Mouse (Mus musculus) embryonic facial prominence, embryonic 11.5 days (tissue): ENCODE data around the gene 4930539E08Rik. TPM values are rescaled to one million over a fixed set of nuclear protein-coding genes. Genes with fewer than 3 reads are reported as not detected.

Experiments
- ATAC-seq: fragments of 200-750 bp; cut with Nextera tagmentation; replicated peaks from 2 replicates; pipeline ENCODE4 v1.8.0; 2017; ENCODE audit warnings: low read depth; ENCODE audit not compliant: insufficient number of reproducible peaks, low FRiP score, low TSS enrichment
- DNase-seq: peaks from one replicate; pipeline ENCODE4 v3.0.0-alpha.2; 2015; ENCODE audit warnings: low spot score
- H3K27ac ChIP-seq: fragments of 300-500 bp; sonication (generic); replicated peaks from 2 replicates; pipeline ENCODE4 v1.5.1; 2014; ENCODE audit warnings: mild to moderate bottlenecking, low read depth, low read length, control low read depth
- H3K27me3 ChIP-seq: fragments of 300-500 bp; sonication (generic); 2 replicates; pipeline ENCODE4 v1.6.1; 2014; ENCODE audit warnings: mild to moderate bottlenecking, low read length, moderate library complexity, mixed read lengths; ENCODE audit not compliant: control insufficient read depth, insufficient read depth
- H3K36me3 ChIP-seq: fragments of 300-500 bp; sonication (generic); replicated peaks from 2 replicates; pipeline ENCODE4 v1.6.1; 2014; ENCODE audit warnings: low read depth, mild to moderate bottlenecking, low read length, moderate library complexity, mixed read lengths; ENCODE audit not compliant: control insufficient read depth, insufficient read depth
- H3K4me1 ChIP-seq: fragments of 300-500 bp; sonication (generic); 2 replicates; pipeline ENCODE4 v1.6.1; 2014; ENCODE audit warnings: low read length, mixed read lengths; ENCODE audit not compliant: control insufficient read depth, insufficient read depth
- H3K4me2 ChIP-seq: fragments of 300-500 bp; sonication (generic); 2 replicates; pipeline ENCODE4 v1.6.1; 2014; ENCODE audit warnings: low read depth, mild to moderate bottlenecking, control low read depth, low read length, moderate library complexity
- H3K4me3 ChIP-seq: fragments of 300-500 bp; sonication (generic); 2 replicates; pipeline ENCODE4 v1.5.1; 2014; ENCODE audit warnings: low read depth, low read length, control low read depth
- H3K9ac ChIP-seq: fragments of 300-500 bp; sonication (generic); replicated peaks from 2 replicates; pipeline ENCODE4 v1.6.1; 2014; ENCODE audit warnings: mild to moderate bottlenecking, control low read depth, low read length
- H3K9me3 ChIP-seq: fragments of 300-500 bp; sonication (generic); replicated peaks from 2 replicates; pipeline ENCODE4 v1.6.1; 2016; ENCODE audit warnings: mild to moderate bottlenecking, low read length, inconsistent platforms, mixed read lengths; ENCODE audit not compliant: control insufficient read depth
- WGBS: fragments of 180-500 bp; shearing (Covaris S2); extraction: QIAGEN DNeasy Blood & Tissue Kit; methylation state at CpG from one replicate; pipeline ENCODE4 v1.1.7; 2014; 5-methylcytosine and 5-hydroxymethylcytosine counted together
- polyA plus RNA-seq: library from polyadenylated mRNA; unstranded; fragments of >200 nt; fragmentation: Nextera tagmentation; extraction: Ambion mirVana; gene quantifications from 2 replicates; pipeline ENCODE4 v1.2.1, GENCODE M21; 2014

The 4930539E08Rik gene
- polyA plus RNA-seq, 1 experiment from 2014 or later: 0.13 TPM

- Histone ChIP-seq H3K4me1 (no peaks in the 10 kb centered on the region), H3K36me3 (no peaks in the 10 kb centered on the region), H3K9ac (no peak overlapping the region), H3K9me3 (no peaks in the 10 kb centered on the region), H3K4me3 (no peak overlapping the region), H3K27me3 (no peaks in the 10 kb centered on the region), H3K27ac (no peak overlapping the region), H3K4me2 (no peak overlapping the region)
- no peak for ATAC-seq
- 5% methylated on average over 12 of the region's 12 CpGs for WGBS
- peak; percentile 77 for DNase-seq
Measured at GRCm38 (mm10) chr17:28882316-28882715, 32.8 kb downstream of the 4930539E08Rik start.

- Histone ChIP-seq H3K9ac (0 out of 2 replicates have a peak overlapping the region, but pooled peaks have one; percentile 4), H3K27ac (no peak overlapping the region), H3K4me2 (no peak overlapping the region), H3K9me3 (no peaks in the 10 kb centered on the region), H3K4me3 (no peak overlapping the region), H3K4me1 (no peaks in the 10 kb centered on the region), H3K27me3 (no peaks in the 10 kb centered on the region), H3K36me3 (no peaks in the 10 kb centered on the region)
- DNase-seq: peak; percentile 87
- no peak for ATAC-seq
- WGBS: 6% methylated on average over 18 of the region's 18 CpGs
Measured at GRCm38 (mm10) chr17:28879931-28880391, 35.2 kb downstream of the 4930539E08Rik start.

GRCm38 (mm10) chr17:28876821-28877220, 38.3 kb downstream of the 4930539E08Rik start:
- Histone ChIP-seq H3K27ac (no peak overlapping the region), H3K4me3 (no peak overlapping the region), H3K4me2 (no peak overlapping the region), H3K27me3 (no peaks in the 10 kb centered on the region), H3K4me1 (no peaks in the 10 kb centered on the region), H3K9ac (peak overlapping the region; percentile 28; the same call in 1 of the 2 replicates), H3K36me3 (no peaks in the 10 kb centered on the region), H3K9me3 (no peaks in the 10 kb centered on the region)
- 11% methylated on average over 19 of the region's 19 CpGs for WGBS
- DNase-seq: peak; percentile 59
- no peak for ATAC-seq

GRCm38 (mm10) chr17:28876331-28876730, 38.8 kb downstream of the 4930539E08Rik start:
- Histone ChIP-seq H3K9me3 (no peaks in the 10 kb centered on the region), H3K4me3 (no peak overlapping the region), H3K9ac (no peak overlapping the region), H3K27ac (no peak overlapping the region), H3K27me3 (no peaks in the 10 kb centered on the region), H3K36me3 (no peaks in the 10 kb centered on the region), H3K4me2 (no peak overlapping the region), H3K4me1 (no peaks in the 10 kb centered on the region)
- 67% methylated on average over 5 of the region's 5 CpGs for WGBS
- DNase-seq: no peak
- ATAC-seq: no peak

- Histone ChIP-seq H3K4me1 (no peaks in the 10 kb centered on the region), H3K4me3 (no peak overlapping the region), H3K9ac (no peak overlapping the region), H3K4me2 (no peak overlapping the region), H3K9me3 (no peaks in the 10 kb centered on the region), H3K36me3 (no peaks in the 10 kb centered on the region), H3K27ac (no peak overlapping the region), H3K27me3 (no peaks in the 10 kb centered on the region)
- ATAC-seq (no peak), DNase-seq (peak; percentile 54)
- 46% methylated on average over 8 of the region's 8 CpGs for WGBS
Measured at GRCm38 (mm10) chr17:28875316-28875715, 39.8 kb downstream of the 4930539E08Rik start.

- ATAC-seq (no peak), DNase-seq (no peak)
- Histone ChIP-seq H3K27me3 (no peaks in the 10 kb centered on the region), H3K9me3 (no peaks in the 10 kb centered on the region), H3K4me3 (no peak overlapping the region), H3K4me1 (no peaks in the 10 kb centered on the region), H3K36me3 (no peaks in the 10 kb centered on the region), H3K9ac (no peak overlapping the region), H3K27ac (no peak overlapping the region), H3K4me2 (no peak overlapping the region)
- 80% methylated on average over 7 of the region's 7 CpGs for WGBS
Measured at GRCm38 (mm10) chr17:28874825-28875224, 40.3 kb downstream of the 4930539E08Rik start.

- 78% methylated on average over 4 of the region's 4 CpGs for WGBS
- no peak overlapping the region for H3K27ac ChIP-seq
- no peaks in the 10 kb centered on the region for H3K36me3 ChIP-seq
- no peaks in the 10 kb centered on the region for H3K4me1 ChIP-seq
- H3K9me3 ChIP-seq: no peaks in the 10 kb centered on the region
- ATAC-seq (no peak), DNase-seq (no peak)
- H3K4me2 ChIP-seq: no peak overlapping the region
- H3K9ac ChIP-seq: no peak overlapping the region
- no peak overlapping the region for H3K4me3 ChIP-seq
- H3K27me3 ChIP-seq: no peaks in the 10 kb centered on the region
Measured at GRCm38 (mm10) chr17:28874216-28874615, 40.9 kb downstream of the 4930539E08Rik start.

- 86% methylated on average over 7 of the region's 7 CpGs for WGBS
- Histone ChIP-seq H3K36me3 (no peaks in the 10 kb centered on the region), H3K4me1 (no peaks in the 10 kb centered on the region), H3K4me2 (no peak overlapping the region), H3K9me3 (no peaks in the 10 kb centered on the region), H3K27ac (no peak overlapping the region), H3K9ac (no peak overlapping the region), H3K4me3 (no peak overlapping the region), H3K27me3 (no peaks in the 10 kb centered on the region)
- ATAC-seq (no peak), DNase-seq (no peak)
Measured at GRCm38 (mm10) chr17:28872322-28872721, 42.8 kb downstream of the 4930539E08Rik start.
